In the genomic region with DNA sequence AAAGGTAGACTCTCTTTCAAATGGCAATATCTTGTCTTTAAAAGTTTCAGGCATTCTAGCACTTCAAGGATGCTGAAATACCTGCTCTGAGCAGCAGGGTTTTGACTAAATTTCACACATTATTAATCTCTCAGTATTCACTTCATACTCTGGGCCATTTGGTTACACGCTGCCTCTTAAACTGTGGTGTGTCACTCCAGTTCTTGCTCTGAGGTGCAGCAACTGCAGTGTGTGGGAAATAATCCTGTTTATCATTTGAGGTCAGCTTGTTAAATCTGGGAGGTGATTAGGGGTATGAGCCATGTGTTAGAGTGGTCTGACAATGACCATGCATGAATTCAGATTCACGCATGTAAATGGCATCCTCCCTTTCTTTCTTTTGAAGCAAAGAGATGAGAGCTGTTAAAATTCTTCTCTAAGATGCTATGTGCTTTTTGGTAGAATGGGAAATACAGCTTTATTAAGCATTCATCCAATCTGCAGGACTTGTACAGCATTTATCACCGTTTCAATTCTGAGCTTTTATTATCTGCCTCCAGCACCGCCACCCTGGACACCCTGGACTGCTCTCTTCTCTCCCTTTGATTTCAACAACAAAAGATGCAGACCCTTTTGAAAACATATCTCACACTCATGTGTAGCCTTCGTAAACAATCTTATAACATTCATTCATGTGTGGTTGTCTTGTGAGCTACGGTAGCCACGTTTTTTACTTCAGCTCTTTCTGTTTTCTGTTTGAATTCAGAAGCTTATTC, we compare ENCODE assay signal across 17 mouse cellular contexts.
"Had no signal": no experiment of that assay in that cellular context is flagged by ENCODE, and none has a peak within 500 bp of the region (broad histone marks: within the 10 kb centered on the region; RNA-seq: fewer than 3 reads in every experiment).

No protein-coding gene starts in this region.

- H3K27ac ChIP-seq: left cerebral cortex, adult 2 months; limb, embryonic 10.5 days; neural tube, embryonic 12.5 days; stomach, postnatal 0 days had no signal

- H3K4me1 ChIP-seq: neural tube, embryonic 12.5 days had no signal

- H3K9ac ChIP-seq: lung, embryonic 14.5 days; neural tube, embryonic 12.5 days had no signal

- H3K27me3 ChIP-seq: neural tube, embryonic 12.5 days had no signal

- H3K9me3 ChIP-seq: limb, embryonic 10.5 days; neural tube, embryonic 12.5 days had no signal

- ATAC-seq: inflammation-experienced regulatory T-cells, adult 6 months; intestine, postnatal 0 days had no signal

- H3K4me2 ChIP-seq: liver, embryonic 11.5 days; lung, embryonic 14.5 days; neural tube, embryonic 12.5 days had no signal

- H3K36me3 ChIP-seq: limb, embryonic 10.5 days; neural tube, embryonic 12.5 days had no signal

- H3K4me3 ChIP-seq: left cerebral cortex, adult 2 months; limb, embryonic 10.5 days; myocyte; neural tube, embryonic 12.5 days had no signal

- DNase-seq: kidney, adult 8-10 months; kidney, postnatal 25 days; lung, embryonic 14.5 days; lung, postnatal 10 days; lung, postnatal 4 days; right cerebral cortex, adult 18-20 months; right cerebral cortex, postnatal 25 days; thymus, adult 2 months; thymus, postnatal 25 days had no signal
